Mouse (Mus musculus) kidney, embryonic 16.5 days (tissue): Measurements from ENCODE around the gene Pdia4. TPM values are rescaled to one million over a fixed set of nuclear protein-coding genes. Genes with fewer than 3 reads are reported as not detected.
"Not testable (repeated sequence)": the region's sequence is repeated elsewhere in the genome, so short reads cannot be mapped to it uniquely, and the experiment has no call there.

ENCODE experiments used
- ATAC-seq: fragments of 200-750 bp; cut with Nextera tagmentation; 2 replicates; pipeline ENCODE4 v1.8.0; 2017; ENCODE audit warnings: moderate TSS enrichment; ENCODE audit not compliant: low FRiP score, low TSS enrichment
- H3K27ac ChIP-seq: fragments of 300-500 bp; sonication (generic); 2 replicates; pipeline ENCODE4 v1.5.1; 2014; ENCODE audit warnings: low read length
- H3K27me3 ChIP-seq: fragments of 300-500 bp; sonication (generic); 2 replicates; pipeline ENCODE4 v1.6.1; 2014; ENCODE audit warnings: low read length, control low read depth, mixed read lengths; ENCODE audit not compliant: insufficient read depth
- H3K36me3 ChIP-seq: fragments of 300-500 bp; sonication (generic); 2 replicates; pipeline ENCODE4 v1.6.1; 2014; ENCODE audit warnings: low read length, control low read depth, mixed read lengths; ENCODE audit not compliant: insufficient read depth
- H3K4me1 ChIP-seq: fragments of 300-500 bp; sonication (generic); 2 replicates; pipeline ENCODE4 v1.6.1; 2014; ENCODE audit warnings: low read length, control low read depth, mixed read lengths; ENCODE audit not compliant: insufficient read depth
- H3K4me2 ChIP-seq: fragments of 300-500 bp; sonication (generic); replicated peaks from 2 replicates; pipeline ENCODE4 v1.6.1; 2014; ENCODE audit warnings: low read depth, low read length
- H3K4me3 ChIP-seq: fragments of 300-500 bp; sonication (generic); 2 replicates; pipeline ENCODE4 v1.5.1; 2014; ENCODE audit warnings: mild to moderate bottlenecking, low read length
- H3K9ac ChIP-seq: fragments of 300-500 bp; sonication (generic); replicated peaks from 2 replicates; pipeline ENCODE4 v1.6.1; 2014; ENCODE audit warnings: low read length
- H3K9me3 ChIP-seq: fragments of 300-500 bp; sonication (generic); 2 replicates; pipeline ENCODE4 v1.6.1; 2016; ENCODE audit warnings: low read length, control low read depth
- WGBS: fragments of 180-500 bp; shearing (Covaris S2); extraction: QIAGEN DNeasy Blood & Tissue Kit; methylation state at CpG from one replicate; pipeline ENCODE4 v1.1.7; 2014; 5-methylcytosine and 5-hydroxymethylcytosine counted together
- polyA plus RNA-seq: library from polyadenylated mRNA; unstranded; fragments of >200 nt; fragmentation: Nextera tagmentation; extraction: Ambion mirVana; gene quantifications from 2 replicates; pipeline ENCODE4 v1.2.1, GENCODE M21; 2015

Gene Pdia4
- polyA plus RNA-seq, 1 experiment from 2014 or later: 397 TPM

DNA sequence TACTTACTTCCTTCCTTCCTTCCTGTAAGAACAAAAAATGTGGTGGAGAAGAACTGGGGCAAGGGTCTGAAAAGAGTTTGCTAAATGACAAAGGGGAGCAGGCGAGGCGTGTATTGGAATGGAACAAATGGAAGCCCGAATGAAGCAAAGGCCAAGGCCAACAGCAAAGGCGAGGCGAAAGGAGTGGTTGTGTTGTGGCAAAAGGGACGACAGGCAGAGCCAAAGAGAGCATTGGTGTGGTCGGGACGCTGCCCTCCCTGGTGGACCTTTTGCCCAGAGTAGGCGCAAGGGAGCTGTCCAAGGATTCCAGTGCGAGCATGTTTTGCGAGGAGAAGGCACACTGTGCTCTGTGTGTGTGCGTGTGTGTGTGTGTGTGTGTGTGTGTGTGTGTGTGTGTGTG lies 42.1 kb downstream of the Pdia4 start:
- H3K27ac ChIP-seq, H3K36me3 ChIP-seq, H3K4me2 ChIP-seq, H3K4me1 ChIP-seq, H3K9me3 ChIP-seq, H3K4me3 ChIP-seq, H3K27me3 ChIP-seq, H3K9ac ChIP-seq, ATAC-seq: not testable (repeated sequence)
- 76% methylated on average over 12 of the region's 12 CpGs for WGBS

DNA sequence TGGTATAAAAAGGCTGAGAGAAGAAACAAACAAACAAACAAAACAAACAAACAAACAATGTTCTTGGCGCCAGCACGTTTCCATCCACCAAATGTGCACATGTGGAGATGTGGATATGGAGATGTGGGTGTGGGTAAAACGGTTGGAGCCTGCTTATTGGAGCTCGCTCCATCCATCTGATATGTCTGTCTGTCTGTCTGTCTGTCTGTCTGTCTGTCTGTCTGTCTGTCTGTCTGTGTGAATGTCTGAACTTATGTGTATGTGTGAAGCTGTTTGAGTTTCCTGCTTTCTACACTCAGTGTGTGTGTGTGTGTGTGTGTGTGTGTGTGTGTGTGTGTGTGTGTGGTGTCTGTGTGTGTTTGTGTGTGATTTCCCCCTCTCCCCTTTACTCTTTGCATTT lies 43.4 kb downstream of the Pdia4 start:
- H3K27ac ChIP-seq, H3K9ac ChIP-seq, ATAC-seq, H3K27me3 ChIP-seq, H3K4me3 ChIP-seq, H3K4me1 ChIP-seq, H3K36me3 ChIP-seq, H3K4me2 ChIP-seq, H3K9me3 ChIP-seq: not testable (repeated sequence)
- 82% methylated on average over 4 of the region's 4 CpGs for WGBS

DNA sequence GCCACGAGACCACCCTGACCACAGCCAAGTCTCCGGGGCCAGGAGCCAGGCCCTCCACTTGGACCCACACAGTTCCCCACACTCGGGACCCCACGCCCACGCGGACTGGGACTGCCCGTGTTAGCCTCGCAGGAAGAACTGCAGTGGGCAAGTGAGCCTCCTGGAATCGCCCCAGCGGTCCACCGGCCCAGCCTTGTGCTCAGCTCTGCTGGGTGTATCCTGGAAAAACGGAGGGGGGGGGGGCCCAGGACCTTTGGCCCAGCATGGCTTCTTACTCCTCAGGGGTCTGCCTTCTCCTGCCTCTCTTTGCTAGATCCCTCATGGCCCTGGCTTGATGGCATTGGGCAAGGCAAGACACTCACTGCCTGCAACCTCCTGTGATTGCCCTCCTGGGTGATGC lies 44.7 kb downstream of the Pdia4 start:
- H3K9ac ChIP-seq, H3K4me2 ChIP-seq, H3K4me1 ChIP-seq, H3K27ac ChIP-seq, H3K27me3 ChIP-seq, ATAC-seq, H3K9me3 ChIP-seq, H3K36me3 ChIP-seq, H3K4me3 ChIP-seq: not testable (repeated sequence)
- WGBS: 0% methylated on average over 1 of the region's 12 CpGs

DNA sequence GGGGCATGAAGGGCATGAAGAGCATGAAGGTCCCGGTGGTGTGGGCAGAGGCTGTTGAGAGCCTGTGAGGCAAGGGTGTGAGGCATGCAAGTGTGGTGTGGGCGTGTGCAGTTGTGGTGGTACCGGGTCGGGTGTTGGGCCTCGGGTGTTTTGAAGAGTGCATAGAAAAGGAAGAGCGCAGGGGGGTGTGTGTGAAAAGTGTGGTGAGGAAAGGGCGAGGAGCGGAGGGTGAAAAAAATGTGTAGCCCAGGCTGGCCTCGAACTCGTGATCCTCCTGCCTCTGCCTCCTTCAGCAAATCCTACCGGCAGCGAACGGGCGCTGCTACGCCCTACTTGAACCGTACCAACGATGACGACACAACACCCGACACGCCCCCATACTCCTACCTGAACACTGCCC lies 45.9 kb downstream of the Pdia4 start:
- ATAC-seq, H3K9me3 ChIP-seq, H3K4me2 ChIP-seq, H3K4me1 ChIP-seq, H3K4me3 ChIP-seq, H3K27me3 ChIP-seq, H3K36me3 ChIP-seq, H3K9ac ChIP-seq, H3K27ac ChIP-seq: not testable (repeated sequence)
- WGBS: 49% methylated on average over 5 of the region's 20 CpGs

DNA sequence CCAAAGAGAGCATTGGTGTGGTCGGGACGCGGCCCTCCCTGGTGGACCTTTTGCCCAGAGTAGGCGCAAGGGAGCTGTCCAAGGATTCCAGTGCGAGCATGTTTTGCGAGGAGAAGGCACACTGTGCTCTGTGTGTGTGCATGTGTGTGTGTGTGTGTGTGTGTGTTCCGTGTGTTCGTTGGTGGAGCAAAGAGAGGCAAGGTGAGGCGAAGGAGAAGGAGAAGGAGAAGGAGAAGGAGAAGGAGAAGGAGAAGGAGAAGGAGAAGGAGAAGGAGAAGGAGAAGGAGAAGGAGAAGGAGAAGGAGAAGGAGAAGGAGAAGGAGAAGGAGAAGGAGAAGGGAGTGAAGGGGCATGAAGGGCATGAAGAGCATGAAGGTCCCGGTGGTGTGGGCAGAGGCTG lies 50.5 kb downstream of the Pdia4 start:
- not testable (repeated sequence) for ATAC-seq, H3K4me1 ChIP-seq, H3K4me2 ChIP-seq, H3K9me3 ChIP-seq, H3K9ac ChIP-seq, H3K27ac ChIP-seq, H3K36me3 ChIP-seq, H3K27me3 ChIP-seq, H3K4me3 ChIP-seq
- WGBS: 72% methylated on average over 6 of the region's 10 CpGs

DNA sequence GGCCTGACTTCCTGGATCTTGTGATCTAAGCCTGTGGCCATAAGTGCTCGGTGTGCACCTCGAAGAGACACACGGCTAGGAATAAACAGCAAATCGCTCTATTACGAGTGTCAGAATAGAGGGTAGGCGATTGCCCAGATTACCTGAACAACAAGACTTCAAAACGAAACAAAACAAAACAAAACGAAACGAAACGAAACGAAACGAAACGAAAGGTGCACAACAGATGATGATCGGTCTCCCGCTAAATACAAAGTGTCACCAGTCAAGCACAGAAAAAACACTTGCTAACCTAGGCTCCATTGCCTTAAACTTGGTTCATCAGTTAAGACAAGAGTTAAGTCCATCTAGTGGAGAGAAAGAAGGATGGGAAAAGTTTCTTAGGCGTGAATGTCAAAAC lies 53.8 kb downstream of the Pdia4 start:
- H3K9me3 ChIP-seq, H3K4me2 ChIP-seq, H3K4me3 ChIP-seq, H3K27me3 ChIP-seq, H3K36me3 ChIP-seq, ATAC-seq, H3K4me1 ChIP-seq, H3K9ac ChIP-seq, H3K27ac ChIP-seq: not testable (repeated sequence)
- WGBS: 87% methylated on average over 13 of the region's 16 CpGs

DNA sequence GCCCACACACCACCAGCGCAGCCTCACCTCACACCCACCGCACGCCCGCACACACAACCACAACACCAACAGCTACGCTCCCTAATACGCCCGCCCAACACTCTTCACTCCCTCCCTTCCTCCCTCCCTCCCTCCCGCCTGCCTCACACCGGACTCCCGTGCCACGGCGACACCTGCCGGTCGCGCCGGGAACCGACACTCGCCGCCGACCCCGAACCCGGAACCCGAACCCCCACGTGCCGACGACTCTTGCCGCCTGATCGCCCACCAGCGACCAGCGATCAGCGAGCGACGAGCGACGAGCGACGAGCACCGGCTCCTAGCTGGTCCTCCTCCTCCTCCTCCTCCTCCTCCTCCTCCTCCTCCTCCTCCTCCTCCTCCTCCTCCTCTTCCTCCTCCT lies 55.4 kb downstream of the Pdia4 start:
- 5% methylated on average over 16 of the region's 38 CpGs for WGBS

DNA sequence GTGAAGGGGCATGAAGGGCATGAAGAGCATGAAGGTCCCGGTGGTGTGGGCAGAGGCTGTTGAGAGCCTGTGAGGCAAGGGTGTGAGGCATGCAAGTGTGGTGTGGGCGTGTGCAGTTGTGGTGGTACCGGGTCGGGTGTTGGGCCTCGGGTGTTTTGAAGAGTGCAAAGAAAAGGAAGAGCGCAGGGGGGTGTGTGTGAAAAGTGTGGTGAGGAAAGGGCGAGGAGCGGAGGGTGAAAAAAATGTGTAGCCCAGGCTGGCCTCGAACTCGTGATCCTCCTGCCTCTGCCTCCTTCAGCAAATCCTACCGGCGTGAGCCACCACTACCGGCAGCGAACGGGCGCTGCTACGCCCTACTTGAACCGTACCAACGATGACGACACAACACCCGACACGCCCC lies 55.8 kb downstream of the Pdia4 start:
- H3K9ac ChIP-seq, H3K27ac ChIP-seq: not testable (repeated sequence)

More for the DNA sequence above, 55.4 kb downstream of the Pdia4 start:
- not testable (repeated sequence) for H3K27ac ChIP-seq, H3K4me3 ChIP-seq, ATAC-seq, H3K9me3 ChIP-seq, H3K4me1 ChIP-seq, H3K9ac ChIP-seq, H3K36me3 ChIP-seq, H3K27me3 ChIP-seq
- H3K4me2 ChIP-seq: peak overlapping the region; percentile 35; the same call in 1 of the 2 replicates

DNA sequence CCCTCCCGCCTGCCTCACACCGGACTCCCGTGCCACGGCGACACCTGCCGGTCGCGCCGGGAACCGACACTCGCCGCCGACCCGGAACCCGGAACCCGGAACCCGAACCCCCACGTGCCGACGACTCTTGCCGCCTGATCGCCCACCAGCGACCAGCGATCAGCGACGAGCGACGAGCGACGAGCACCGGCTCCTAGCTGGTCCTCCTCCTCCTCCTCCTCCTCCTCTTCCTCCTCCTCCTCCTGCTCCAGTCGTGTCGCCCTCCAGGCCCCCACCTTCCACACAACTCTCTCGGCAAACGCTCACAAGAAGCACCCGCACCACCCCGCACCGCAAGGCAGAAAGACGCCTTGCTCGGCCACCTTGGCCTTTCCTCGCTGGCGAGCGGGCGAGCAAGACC lies 60.1 kb downstream of the Pdia4 start:
- H3K27ac ChIP-seq, H3K4me2 ChIP-seq, H3K27me3 ChIP-seq, H3K36me3 ChIP-seq, H3K4me3 ChIP-seq, H3K9me3 ChIP-seq, ATAC-seq, H3K9ac ChIP-seq, H3K4me1 ChIP-seq: not testable (repeated sequence)
- whole genome bisulfite sequencing: 0% methylated on average over 9 of the region's 44 CpGs

More for the DNA sequence above, 55.8 kb downstream of the Pdia4 start:
- not testable (repeated sequence) for H3K9me3 ChIP-seq, ATAC-seq, H3K36me3 ChIP-seq, H3K27me3 ChIP-seq, H3K4me1 ChIP-seq, H3K4me2 ChIP-seq, H3K4me3 ChIP-seq
- 0% methylated on average over 3 of the region's 22 CpGs for WGBS

DNA sequence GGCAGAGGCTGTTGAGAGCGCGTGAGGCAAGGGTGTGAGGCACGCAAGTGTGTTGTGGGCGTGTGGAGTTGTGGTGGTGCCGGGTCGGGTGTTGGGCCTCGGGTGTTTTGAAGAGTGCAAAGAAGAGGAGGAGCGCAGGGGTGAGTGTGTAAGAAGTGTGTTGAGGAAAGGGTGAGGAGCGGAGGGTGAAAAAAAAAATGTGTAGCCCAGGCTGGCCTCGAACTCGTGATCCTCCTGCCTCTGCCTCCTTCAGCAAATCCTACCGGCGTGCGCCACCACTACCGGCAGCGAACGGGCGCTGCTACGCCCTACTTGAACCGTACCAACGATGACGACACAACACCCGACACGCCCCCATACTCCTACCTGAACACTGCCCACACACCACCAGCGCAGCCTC lies 64.9 kb downstream of the Pdia4 start:
- not testable (repeated sequence) for H3K27me3 ChIP-seq, H3K36me3 ChIP-seq, H3K4me1 ChIP-seq, H3K27ac ChIP-seq, ATAC-seq, H3K9me3 ChIP-seq, H3K9ac ChIP-seq
- Histone ChIP-seq H3K4me3 (peak overlapping the region; percentile 32), H3K4me2 (peak overlapping the region; percentile 48)
- 6% methylated on average over 8 of the region's 25 CpGs for WGBS

DNA sequence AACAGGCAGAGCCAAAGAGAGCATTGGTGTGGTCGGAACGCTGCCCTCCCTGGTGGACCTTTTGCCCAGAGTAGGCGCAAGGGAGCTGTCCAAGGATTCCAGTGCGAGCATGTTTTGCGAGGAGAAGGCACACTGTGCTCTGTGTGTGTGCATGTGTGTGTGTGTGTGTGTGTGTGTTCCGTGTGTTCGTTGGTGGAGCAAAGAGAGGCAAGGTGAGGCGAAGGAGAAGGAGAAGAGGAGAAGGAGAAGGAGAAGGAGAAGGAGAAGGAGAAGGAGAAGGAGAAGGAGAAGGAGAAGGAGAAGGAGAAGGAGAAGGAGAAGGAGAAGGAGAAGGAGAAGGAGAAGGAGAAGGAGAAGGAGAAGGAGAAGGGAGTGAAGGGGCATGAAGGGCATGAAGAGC lies 65.3 kb downstream of the Pdia4 start:
- not testable (repeated sequence) for H3K4me1 ChIP-seq, ATAC-seq, H3K27ac ChIP-seq, H3K4me3 ChIP-seq, H3K36me3 ChIP-seq, H3K4me2 ChIP-seq, H3K9ac ChIP-seq, H3K27me3 ChIP-seq, H3K9me3 ChIP-seq
- 81% methylated on average over 3 of the region's 8 CpGs for WGBS
